Mouse (Mus musculus) bone marrow macrophage, adult 2 months (primary cell): ENCODE measurements around the gene E130309D02Rik.

Experiments
- CTCF ChIP-seq: IDR thresholded peaks from 2 replicates; pipeline ENCODE4 v1.5.1; 2012; ENCODE audit warnings: low read depth, mild to moderate bottlenecking, low read length, moderate library complexity
- POLR2A ChIP-seq: IDR thresholded peaks from 2 replicates; pipeline ENCODE4 v1.6.1; 2012; ENCODE audit warnings: mild to moderate bottlenecking, low read depth, low read length, borderline replicate concordance

GRCm38 (mm10) chr5:143287774-143288328, 27.3 kb downstream of the E130309D02Rik start:
- TF ChIP-seq CTCF (no peak), POLR2A (no peak)
